In the genomic region with DNA sequence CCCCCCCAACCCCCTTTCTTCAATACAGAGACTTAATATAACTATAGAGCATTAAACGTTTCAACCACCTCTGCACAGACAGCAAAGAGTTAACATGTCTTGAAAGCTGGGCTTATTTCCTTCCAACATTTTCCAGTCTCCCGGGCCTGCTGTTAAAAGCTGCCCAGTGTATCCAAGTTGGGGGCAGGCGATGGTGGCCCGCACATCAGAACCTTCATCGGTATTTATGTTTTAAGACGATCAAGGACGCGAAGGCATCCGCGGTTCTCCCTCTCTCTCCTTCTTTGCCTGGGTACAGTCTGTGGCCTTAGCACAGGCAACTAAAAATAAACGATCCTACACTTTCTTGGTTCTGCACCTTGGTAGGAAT, we compare ENCODE assay signal across 8 mouse cellular contexts. TPM values are rescaled to one million over a fixed set of nuclear protein-coding genes. Genes with fewer than 3 reads are reported as not detected.
A peak's percentile ranks its signal among the peaks of the same experiment; 100 is the strongest.
DNase-seq lines count a peak whose midpoint lies in the region; ATAC-seq and TF ChIP-seq lines count a peak whose summit lies in the region.

No protein-coding gene starts in this region.

- H3K27me3 ChIP-seq in heart, embryonic 16.5 days (ENCODE audit: control insufficient read depth, insufficient read depth, low read length): no peaks in the 10 kb centered on the region
- H3K27me3 ChIP-seq in MEL (ENCODE audit: control insufficient read depth in 1 of 2, insufficient read depth in 2 of 2, low read length in 2 of 2): no peaks in the 10 kb centered on the region; a peak in 1 of 4 replicates
- H3K27me3 ChIP-seq in forebrain, embryonic 16.5 days (replicated peaks; ENCODE audit: control insufficient read depth, insufficient read depth, low read length): no peaks in the 10 kb centered on the region

- peak overlapping the region; percentile 93 for H3K9ac ChIP-seq in heart, embryonic 16.5 days (ENCODE audit: low read length)
- H3K9ac ChIP-seq in MEL (ENCODE audit: control insufficient read depth, low read depth, low read length, poor library complexity, severe bottlenecking): peak overlapping the region; percentile 99
- peak overlapping the region; percentile 61 for H3K9ac ChIP-seq in forebrain, embryonic 16.5 days (replicated peaks; ENCODE audit: low read depth, low read length)

- H3K4me1 ChIP-seq in heart, embryonic 16.5 days (ENCODE audit: control insufficient read depth, insufficient read depth, low read length): peaks cover 34% of the 10 kb centered on the region
- peaks cover 0 to 13% of the 10 kb centered on the region in 2 experiments; a peak in 2 of 4 replicates for H3K4me1 ChIP-seq in MEL (ENCODE audit: control insufficient read depth in 1 of 2, insufficient read depth in 2 of 2, low read length in 2 of 2)
- H3K4me1 ChIP-seq in forebrain, embryonic 16.5 days (replicated peaks; ENCODE audit: control insufficient read depth, insufficient read depth, low read length): peaks cover 21% of the 10 kb centered on the region

- no peak for TF ChIP-seq EP300 in MEL (IDR thresholded peaks at IDR 0.05; ENCODE audit: low read depth in 1 of 2, low read length in 2 of 2)

- H3K4me2 ChIP-seq in heart, embryonic 16.5 days (ENCODE audit: low read depth, low read length): peak overlapping the region; percentile 86
- H3K4me2 ChIP-seq in forebrain, embryonic 16.5 days (ENCODE audit: low read length): peak overlapping the region; percentile 91

- no peak for TF ChIP-seq RAD21 in MEL (IDR thresholded peaks at IDR 0.05; ENCODE audit: low read depth, low read length)

- ATAC-seq in heart, embryonic 16.5 days (replicated peaks; ENCODE audit: extremely low read depth, insufficient read depth, low FRiP score): no peak
- ATAC-seq in forebrain, embryonic 16.5 days: no peak

- H3K4me3 ChIP-seq in heart, embryonic 16.5 days (ENCODE audit: low read length): peak overlapping the region; percentile 89
- H3K4me3 ChIP-seq in MEL (ENCODE audit: control insufficient read depth in 1 of 2, insufficient read depth in 1 of 2, low read depth in 2 of 2, low read length in 2 of 2): peak overlapping the region; percentile 66 to 95
- peak overlapping the region; percentile 58 for H3K4me3 ChIP-seq in forebrain, embryonic 16.5 days (replicated peaks; ENCODE audit: low read length)
- peak overlapping the region; percentile 81 for H3K4me3 ChIP-seq in macrophage (ENCODE audit: inconsistent target)

- TF ChIP-seq POLR2A in MEL (IDR thresholded peaks at IDR 0.05; ENCODE audit: control insufficient read depth in 1 of 2, insufficient read depth in 1 of 2, low read depth in 1 of 2, low read length in 2 of 2, poor library complexity in 1 of 2): no peak

- no peaks in the 10 kb centered on the region for H3K9me3 ChIP-seq in heart, embryonic 16.5 days (replicated peaks; ENCODE audit: control insufficient read depth, low read length)
- no peaks in the 10 kb centered on the region for H3K9me3 ChIP-seq in MEL (replicated peaks; ENCODE audit: insufficient read depth, low read length)
- H3K9me3 ChIP-seq in forebrain, embryonic 16.5 days (ENCODE audit: control insufficient read depth, low read length): no peaks in the 10 kb centered on the region

- no peak for TF ChIP-seq CTCF in MEL (IDR thresholded peaks at IDR 0.05 in 2 of 3, conservative IDR thresholded peaks at IDR 0.05 in 1 of 3; ENCODE audit: control insufficient read depth in 1 of 3, insufficient read depth in 1 of 3, low read depth in 2 of 3, low read length in 3 of 3, poor library complexity in 1 of 3, severe bottlenecking in 1 of 3)

- peaks cover 10% of the 10 kb centered on the region for H3K36me3 ChIP-seq in heart, embryonic 16.5 days (ENCODE audit: control insufficient read depth, insufficient read depth)
- peaks cover 8 to 24% of the 10 kb centered on the region in 2 experiments for H3K36me3 ChIP-seq in MEL (ENCODE audit: control insufficient read depth in 1 of 2, insufficient read depth in 2 of 2, low read length in 2 of 2)
- H3K36me3 ChIP-seq in forebrain, embryonic 16.5 days (ENCODE audit: control insufficient read depth, insufficient read depth): no peaks in the 10 kb centered on the region
- H3K36me3 ChIP-seq in macrophage (ENCODE audit: inconsistent target): no peaks in the 10 kb centered on the region

- no peak for DNase-seq in heart, postnatal 36 days
- DNase-seq in MEL (ENCODE audit: low read depth, low spot score): no peak
- DNase-seq in cerebellum, postnatal 14 days: no peak
- DNase-seq in layer of hippocampus, postnatal 25 days (ENCODE audit: extremely low spot score in 1 of 2, low spot score in 1 of 2): no peak
- DNase-seq in ovary, postnatal 10 days (ENCODE audit: low spot score): no peak

- H3K27ac ChIP-seq in heart, embryonic 16.5 days (ENCODE audit: low read length): peak overlapping the region; percentile 95
- H3K27ac ChIP-seq in MEL (ENCODE audit: control insufficient read depth, low read depth, low read length) (peak overlapping the region; percentile 74), macrophage (peak overlapping the region; percentile 73)
- H3K27ac ChIP-seq in forebrain, embryonic 16.5 days (ENCODE audit: low read length): no peak overlapping the region

- H3K79me2 ChIP-seq in MEL (ENCODE audit: control insufficient read depth, insufficient read depth, low read length, poor library complexity) (peaks cover 56% of the 10 kb centered on the region), macrophage (ENCODE audit: inconsistent target) (peaks cover 59% of the 10 kb centered on the region)

- 0% methylated on average over 11 of the region's 11 CpGs for WGBS in heart, embryonic 16.5 days
- WGBS in forebrain, embryonic 16.5 days: 0% methylated on average over 11 of the region's 11 CpGs
- WGBS in macrophage (ENCODE audit: missing documents): 2% methylated on average over 10 of the region's 11 CpGs

- intact Hi-C loops in heart, postnatal 36 days (cut with DNase I): no loop called here

TF ChIP-seq in MEL, 35 proteins besides CTCF, POLR2A, EP300 and RAD21:
- TF ChIP-seq MXI1 (IDR thresholded peaks at IDR 0.05; ENCODE audit: low read depth, low read length) (no peak), HCFC1 (IDR thresholded peaks at IDR 0.05; ENCODE audit: low read depth, low read length) (no peak), CHD2 (IDR thresholded peaks at IDR 0.05; ENCODE audit: low read length) (no peak), ELF1 (IDR thresholded peaks at IDR 0.05; ENCODE audit: low read depth, low read length) (no peak), GABPA (IDR thresholded peaks at IDR 0.05; ENCODE audit: low read depth, low read length) (no peak), RCOR1 (IDR thresholded peaks at IDR 0.05; ENCODE audit: low read depth, low read length) (no peak), CHD1 (IDR thresholded peaks at IDR 0.05; ENCODE audit: low read depth, low read length) (no peak), ZC3H11A (IDR thresholded peaks at IDR 0.05; ENCODE audit: low read depth, low read length) (no peak), GATA1 (IDR thresholded peaks at IDR 0.05; ENCODE audit: low read depth, low read length) (no peak), TCF12 (IDR thresholded peaks at IDR 0.05; ENCODE audit: low read depth, low read length) (no peak), SMC3 (IDR thresholded peaks at IDR 0.05; ENCODE audit: low read depth, low read length) (no peak), MAZ (IDR thresholded peaks at IDR 0.05; ENCODE audit: low read depth, low read length) (no peak)

RNA-seq across cellular contexts. Expression of a gene that starts 0.9 kb away (rescaled TPM):
- 336 and 381 TPM in 2 replicates for polyA plus RNA-seq in heart, embryonic 16.5 days (2015; fragmentation: Nextera tagmentation; extraction: Ambion mirVana)
- total RNA-seq in heart, postnatal 36 days (2021): 1 to 10 TPM; 2.4 to 2.7 TPM
- total RNA-seq in MEL (2012; rRNA removed): 311 and 333 TPM in 2 replicates
- polyA plus RNA-seq in MEL (2012; ENCODE audit: insufficient read depth in 1 of 2, insufficient read length in 2 of 2, low read depth in 1 of 2, low replicate concordance in 2 of 2, missing spikeins in 1 of 2) (100 to 1,000 TPM; 223 to 562 TPM), macrophage (2018) (23.9 to 111 TPM (median 50.1 TPM) in 3 replicates)
- polyA plus RNA-seq in forebrain, embryonic 16.5 days (2015; fragmentation: Nextera tagmentation; extraction: Ambion mirVana): 154 and 191 TPM in 2 replicates
- 10 to 100 TPM in 2 of 26 experiments, 1 to 10 TPM in 24; 1.9 to 21.3 (median 5.5) TPM for total RNA-seq in macrophage (2018; cell fraction: chromatin; rRNA removed)
- 10 to 100 TPM; 14.3 to 40.4 (median 20.4) TPM for total RNA-seq in macrophage (2018; cell fraction: cytosol; rRNA removed)
- total RNA-seq in macrophage (2018; cell fraction: nucleus; rRNA removed): 10 to 100 TPM in 3 of 26 experiments, 1 to 10 TPM in 23; 2.2 to 44.9 (median 6.0) TPM
- total RNA-seq in layer of hippocampus, postnatal 25 days (2021): 1 to 10 TPM in 1 of 2 experiments, under 1 TPM in 1; 0.77 to 1.1 TPM

RNA-seq across cellular contexts. Expression of a gene that starts 46.7 kb away (rescaled TPM):
- 33.2 and 34.2 TPM in 2 replicates for polyA plus RNA-seq in heart, embryonic 16.5 days (2015; fragmentation: Nextera tagmentation; extraction: Ambion mirVana)
- 10 to 100 TPM; 77.7 to 83.4 TPM for total RNA-seq in heart, postnatal 36 days (2021)
- total RNA-seq in MEL (2012; rRNA removed): 3.2 and 4.2 TPM in 2 replicates
- polyA plus RNA-seq in MEL (2012; ENCODE audit: insufficient read depth in 1 of 2, insufficient read length in 2 of 2, low read depth in 1 of 2, low replicate concordance in 2 of 2, missing spikeins in 1 of 2) (1 to 10 TPM in 1 of 2 experiments, not detected in 1; 6.7 TPM), macrophage (2018) (not detected in 3 replicates)
- 89.5 and 102 TPM in 2 replicates for polyA plus RNA-seq in forebrain, embryonic 16.5 days (2015; fragmentation: Nextera tagmentation; extraction: Ambion mirVana)
- total RNA-seq in macrophage (2018; cell fraction: chromatin; rRNA removed): 1 to 10 TPM in 1 of 26 experiments, under 1 TPM in 1, not detected in 24; 0.74 to 2.6 TPM
- not detected for total RNA-seq in macrophage (2018; cell fraction: cytosol; rRNA removed)
- total RNA-seq in macrophage (2018; cell fraction: nucleus; rRNA removed): not detected
- 100 to 1,000 TPM; 405 to 539 TPM for total RNA-seq in layer of hippocampus, postnatal 25 days (2021)
